18 mouse cellular contexts compared by ENCODE assay signal in genomic region chr7:142087069-142087652, GRCm38 (mm10). TPM values are rescaled to one million over a fixed set of nuclear protein-coding genes. Genes with fewer than 3 reads are reported as not detected.
DNase-seq lines count a peak whose midpoint lies in the region; ATAC-seq and TF ChIP-seq lines count a peak whose summit lies in the region.
"Had no signal": no experiment of that assay in that cellular context is flagged by ENCODE, and none has a peak within 500 bp of the region (broad histone marks: within the 10 kb centered on the region; RNA-seq: fewer than 3 reads in every experiment).

No protein-coding gene starts in this region.

- peaks cover 55 to 67% of the 10 kb centered on the region in 2 experiments for H3K4me1 ChIP-seq in liver, embryonic 14.5 days (replicated peaks; ENCODE audit: control insufficient read depth in 2 of 2, insufficient read depth in 2 of 2, low read length in 1 of 2)

- peak; percentile 98 for ATAC-seq in liver, embryonic 14.5 days (ENCODE audit: insufficient read depth)
- ATAC-seq: hindbrain, embryonic 16.5 days; lung, postnatal 0 days; midbrain, embryonic 13.5 days had no signal

- TF ChIP-seq EP300 in liver, embryonic 14.5 days (IDR thresholded peaks at IDR 0.05; ENCODE audit: low read depth): peak; percentile 97

- peak overlapping the region; percentile 19 to 38; a peak in 3 of 4 replicates for H3K4me3 ChIP-seq in liver, embryonic 14.5 days (ENCODE audit: insufficient read depth in 1 of 2, low read depth in 2 of 2, low read length in 2 of 2)
- H3K4me3 ChIP-seq: forebrain, embryonic 12.5 days; limb, embryonic 10.5 days; midbrain, embryonic 13.5 days had no signal

- WGBS in liver, embryonic 14.5 days (ENCODE audit: insufficient replicate concordance): 50% methylated on average over 1 of the region's 1 CpGs

- H3K27me3 ChIP-seq in liver, embryonic 14.5 days (ENCODE audit: control insufficient read depth, insufficient read depth, low read length): peaks cover 23% of the 10 kb centered on the region

- TF ChIP-seq CTCF in liver, embryonic 14.5 days (IDR thresholded peaks at IDR 0.05; ENCODE audit: low read depth): no peak

- H3K4me2 ChIP-seq in liver, embryonic 14.5 days (ENCODE audit: low read depth): peak overlapping the region; percentile 82
- H3K4me2 ChIP-seq: forebrain, embryonic 12.5 days; midbrain, embryonic 13.5 days had no signal

- peak; percentile 40 for DNase-seq in cerebellum, adult 9-10 months
- no peak for DNase-seq in cerebellum, postnatal 4 days (ENCODE audit: low spot score in 2 of 2)
- DNase-seq in spleen, adult 12 weeks (ENCODE audit: low spot score): peak; percentile 48
- no peak for DNase-seq in spleen, postnatal 14 days (ENCODE audit: low spot score in 2 of 2)
- DNase-seq in liver, embryonic 14.5 days (ENCODE audit: low read depth in 3 of 3, low spot score in 3 of 3): peak; percentile 90 to 92 (median 92)
- peak; percentile 9 for DNase-seq in yolk sac, embryonic 10.5 days (ENCODE audit: low spot score)
- DNase-seq in thymus, postnatal 25 days: no peak
- no peak for DNase-seq in urinary bladder, postnatal 14 days (ENCODE audit: low spot score)
- DNase-seq: adrenal gland, postnatal 10 days; cerebellum, adult 11-12 months; gastrocnemius, postnatal 25 days; kidney, postnatal 14 days had no signal

- H3K27ac ChIP-seq in liver, embryonic 14.5 days: peak overlapping the region; percentile 98
- H3K27ac ChIP-seq: forebrain, embryonic 12.5 days; limb, embryonic 10.5 days had no signal

- H3K36me3 ChIP-seq in liver, embryonic 14.5 days (replicated peaks; ENCODE audit: control insufficient read depth, insufficient read depth, low read depth): peaks cover 28% of the 10 kb centered on the region
- H3K36me3 ChIP-seq: limb, embryonic 10.5 days had no signal

- no peaks in the 10 kb centered on the region for H3K9me3 ChIP-seq in liver, embryonic 14.5 days (ENCODE audit: control insufficient read depth, low read length)
- H3K9me3 ChIP-seq: forebrain, embryonic 12.5 days; limb, embryonic 10.5 days; midbrain, embryonic 13.5 days had no signal

- H3K9ac ChIP-seq in liver, embryonic 14.5 days (replicated peaks): peak overlapping the region; percentile 83
- H3K9ac ChIP-seq: forebrain, embryonic 12.5 days; midbrain, embryonic 13.5 days had no signal

RNA-seq across cellular contexts. Expression of gene Dusp8, which starts 8.5 kb away (rescaled TPM):
- polyA plus RNA-seq in liver, embryonic 14.5 days (2012; rRNA removed): 2.5 TPM in 2 replicates
- 3.8 and 4.2 TPM in 2 replicates for polyA plus RNA-seq in liver, embryonic 14.5 days (2014; fragmentation: Nextera tagmentation; extraction: Ambion mirVana)

RNA-seq across cellular contexts. Expression of gene Mob2, which starts 26.3 kb away (rescaled TPM):
- polyA plus RNA-seq in liver, embryonic 14.5 days (2012; rRNA removed): 33.9 and 41.5 TPM in 2 replicates
- 68.8 and 75.6 TPM in 2 replicates for polyA plus RNA-seq in liver, embryonic 14.5 days (2014; fragmentation: Nextera tagmentation; extraction: Ambion mirVana)

RNA-seq across cellular contexts. Expression of gene Gm45618, which starts 33.4 kb away (rescaled TPM):
- polyA plus RNA-seq in liver, embryonic 14.5 days (2012; rRNA removed): not detected in 2 replicates
- not detected in 2 replicates for polyA plus RNA-seq in liver, embryonic 14.5 days (2014; fragmentation: Nextera tagmentation; extraction: Ambion mirVana)
- polyA plus RNA-seq: forebrain, embryonic 12.5 days; heart, embryonic 16.5 days; limb, embryonic 10.5 days; lung, postnatal 0 days; midbrain, embryonic 13.5 days had no signal

RNA-seq across cellular contexts. Expression of gene Gm39115, which starts 48.7 kb away (rescaled TPM):
- not detected in 2 replicates for polyA plus RNA-seq in liver, embryonic 14.5 days (2012; rRNA removed)
- not detected in 2 replicates for polyA plus RNA-seq in liver, embryonic 14.5 days (2014; fragmentation: Nextera tagmentation; extraction: Ambion mirVana)
- polyA plus RNA-seq: forebrain, embryonic 12.5 days; heart, embryonic 16.5 days; limb, embryonic 10.5 days; lung, postnatal 0 days; midbrain, embryonic 13.5 days had no signal

RNA-seq across cellular contexts. Expression of gene Gm45337, which starts 57.2 kb away (rescaled TPM):
- not detected in 2 replicates for polyA plus RNA-seq in liver, embryonic 14.5 days (2012; rRNA removed)
- not detected in 2 replicates for polyA plus RNA-seq in liver, embryonic 14.5 days (2014; fragmentation: Nextera tagmentation; extraction: Ambion mirVana)
- polyA plus RNA-seq: forebrain, embryonic 12.5 days; heart, embryonic 16.5 days; hindbrain, embryonic 16.5 days; limb, embryonic 10.5 days; lung, postnatal 0 days; midbrain, embryonic 13.5 days had no signal

Comparison
In these comparisons a context has a peak if more than half of its experiments do, and no peak if none do; other contexts are left out.
1. DNase-seq: peak in cerebellum, adult 9-10 months (single experiment), spleen, adult 12 weeks (single experiment), liver, embryonic 14.5 days (3 of 3) and yolk sac, embryonic 10.5 days (single experiment); none in cerebellum, postnatal 4 days (0 of 2), spleen, postnatal 14 days (0 of 2), thymus, postnatal 25 days (single experiment) and urinary bladder, postnatal 14 days (single experiment).